Mouse (Mus musculus): ENCODE data around the gene Herc3.
"Not testable (repeated sequence)": the region's sequence is repeated elsewhere in the genome, so short reads cannot be mapped to it uniquely, and the experiment has no call there.

Gene Herc3

GRCm38 (mm10) chr6:58859517-58859916 is 28.3 kb downstream of the Herc3 start:
- no peak for DNase-seq (ENCODE audit: low spot score)

- no peak for DNase-seq (ENCODE audit: low spot score)
These were observed 31.3 kb downstream of the Herc3 start for GRCm38 (mm10) chr6:58862446-58862993.

GRCm38 (mm10) chr6:58863631-58864235 is 32.5 kb downstream of the Herc3 start:
- DNase-seq (ENCODE audit: low spot score): no peak

GRCm38 (mm10) chr6:58867858-58868257 is 36.6 kb downstream of the Herc3 start:
- DNase-seq (ENCODE audit: low spot score): not testable (repeated sequence)

- no peak for DNase-seq (ENCODE audit: low spot score)
These were observed 48.3 kb downstream of the Herc3 start for GRCm38 (mm10) chr6:58879572-58879971.

GRCm38 (mm10) chr6:58879987-58880386 is 48.7 kb downstream of the Herc3 start:
- no peak for DNase-seq (ENCODE audit: low spot score)

GRCm38 (mm10) chr6:58880861-58881260 is 49.6 kb downstream of the Herc3 start:
- DNase-seq (ENCODE audit: low spot score): peak; percentile 23

- no peak for DNase-seq (ENCODE audit: low spot score)
These were observed 50.1 kb downstream of the Herc3 start for GRCm38 (mm10) chr6:58881363-58881762.

- DNase-seq (ENCODE audit: low spot score): no peak
These were observed 51.0 kb downstream of the Herc3 start for GRCm38 (mm10) chr6:58882271-58882670.

- no peak for DNase-seq (ENCODE audit: low spot score)
These were observed 58.7 kb downstream of the Herc3 start for GRCm38 (mm10) chr6:58889917-58890316.

GRCm38 (mm10) chr6:58893307-58893706 is 62.0 kb downstream of the Herc3 start:
- peak; percentile 30 for DNase-seq (ENCODE audit: low spot score)

GRCm38 (mm10) chr6:58894994-58895393 is 63.7 kb downstream of the Herc3 start:
- no peak for DNase-seq (ENCODE audit: low spot score)

GRCm38 (mm10) chr6:58896648-58897047 is 65.4 kb downstream of the Herc3 start:
- no peak for DNase-seq (ENCODE audit: low spot score)

GRCm38 (mm10) chr6:58899076-58899475 is 67.8 kb downstream of the Herc3 start:
- no peak for DNase-seq (ENCODE audit: low spot score)

- no peak for DNase-seq (ENCODE audit: low spot score)
These were observed 69.3 kb downstream of the Herc3 start for GRCm38 (mm10) chr6:58900536-58900935.

GRCm38 (mm10) chr6:58903171-58903570 is 71.9 kb downstream of the Herc3 start:
- DNase-seq (ENCODE audit: low spot score): no peak

GRCm38 (mm10) chr6:58904551-58904950 is 73.3 kb downstream of the Herc3 start:
- no peak for DNase-seq (ENCODE audit: low spot score)

GRCm38 (mm10) chr6:58906852-58907261 is 75.6 kb downstream of the Herc3 start, which contains the start of gene Nap1l5:
Nap1l5 (minus strand) TSS chr6:58907076.
- no peak for DNase-seq (ENCODE audit: low spot score)

GRCm38 (mm10) chr6:58907336-58907735 is 76.1 kb downstream of the Herc3 start:
- no peak for DNase-seq (ENCODE audit: low spot score)

GRCm38 (mm10) chr6:58907791-58908190 is 76.5 kb downstream of the Herc3 start:
- DNase-seq (ENCODE audit: low spot score): no peak

- DNase-seq (ENCODE audit: low spot score): no peak
These were observed 81.6 kb downstream of the Herc3 start for GRCm38 (mm10) chr6:58912842-58913241.

GRCm38 (mm10) chr6:58913551-58913950 is 82.3 kb downstream of the Herc3 start:
- no peak for DNase-seq (ENCODE audit: low spot score)

- DNase-seq (ENCODE audit: low spot score): no peak
These were observed 82.7 kb downstream of the Herc3 start for GRCm38 (mm10) chr6:58913971-58914370.

GRCm38 (mm10) chr6:58916498-58916897 is 85.2 kb downstream of the Herc3 start:
- no peak for DNase-seq (ENCODE audit: low spot score)
